ENCODE assay signal across 10 mouse cellular contexts in the genomic region with DNA sequence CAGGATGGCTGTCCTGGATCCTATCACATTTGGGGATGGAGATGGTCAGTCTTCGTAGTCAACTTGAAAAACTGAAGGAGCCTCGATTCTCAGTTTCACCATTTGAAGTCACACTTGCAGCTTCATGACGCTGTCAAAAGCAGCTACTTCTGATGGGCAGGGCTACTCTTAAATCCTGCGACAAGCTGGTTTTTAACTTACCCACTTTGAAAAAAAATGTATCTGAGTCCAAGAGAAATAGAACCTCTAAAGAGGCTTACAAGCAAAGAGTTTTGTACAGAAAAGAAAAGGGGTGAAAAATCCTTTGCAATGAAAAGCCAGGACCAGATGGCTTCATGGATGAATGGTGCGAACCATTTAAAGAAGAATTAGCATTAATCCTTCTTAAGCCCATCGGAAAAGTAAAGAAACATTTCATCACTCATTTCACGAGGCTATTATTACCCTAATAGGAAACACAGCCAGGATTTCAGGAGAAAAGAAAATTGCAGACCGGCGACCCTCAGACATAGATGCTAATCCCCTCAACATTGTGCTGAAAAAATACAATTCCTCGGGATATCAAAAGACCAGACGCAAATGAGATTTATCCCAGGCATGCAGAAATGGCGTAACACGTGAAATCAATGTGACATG.
"Had no signal": no experiment of that assay in that cellular context is flagged by ENCODE, and none has a peak within 500 bp of the region (broad histone marks: within the 10 kb centered on the region; RNA-seq: fewer than 3 reads in every experiment).

No protein-coding gene starts in this region.

- H3K9ac ChIP-seq: kidney, embryonic 15.5 days; limb, embryonic 13.5 days; liver, embryonic 14.5 days had no signal

- H3K36me3 ChIP-seq: kidney, embryonic 15.5 days; limb, embryonic 13.5 days had no signal

- DNase-seq: kidney, adult 2 months; kidney, postnatal 14 days; left cerebral cortex, postnatal 4 days; lung, adult 18-20 months; lung, postnatal 36 days; thymus, postnatal 4 days had no signal

- H3K27me3 ChIP-seq: kidney, embryonic 15.5 days; limb, embryonic 13.5 days had no signal

- H3K4me3 ChIP-seq: kidney, embryonic 15.5 days; limb, embryonic 13.5 days had no signal

- H3K9me3 ChIP-seq: kidney, embryonic 15.5 days; limb, embryonic 13.5 days had no signal

- H3K4me2 ChIP-seq: kidney, embryonic 15.5 days; limb, embryonic 13.5 days had no signal

- H3K27ac ChIP-seq: kidney, embryonic 15.5 days; limb, embryonic 13.5 days; liver, embryonic 14.5 days; stomach, postnatal 0 days had no signal
